7 mouse cellular contexts compared by ENCODE assay signal in genomic region chr6:54992141-54992540, GRCm38 (mm10). TPM values are rescaled to one million over a fixed set of nuclear protein-coding genes. Genes with fewer than 3 reads are reported as not detected.
A peak's percentile ranks its signal among the peaks of the same experiment; 100 is the strongest.
DNase-seq lines count a peak whose midpoint lies in the region; ATAC-seq and TF ChIP-seq lines count a peak whose summit lies in the region.

No protein-coding gene starts in this region.

- no peaks in the 10 kb centered on the region for H3K9me3 ChIP-seq in lung, embryonic 15.5 days
- no peaks in the 10 kb centered on the region for H3K9me3 ChIP-seq in forebrain, embryonic 10.5 days
- no peaks in the 10 kb centered on the region for H3K9me3 ChIP-seq in limb, embryonic 14.5 days (ENCODE audit: control insufficient read depth, low read length)

- 0 out of 2 replicates have a peak, but pooled peaks cover 3% of the 10 kb centered on the region for H3K4me1 ChIP-seq in lung, embryonic 15.5 days
- H3K4me1 ChIP-seq in forebrain, embryonic 10.5 days: peaks cover 19% of the 10 kb centered on the region
- H3K4me1 ChIP-seq in limb, embryonic 14.5 days (ENCODE audit: control insufficient read depth, insufficient read depth, low read length): no peaks in the 10 kb centered on the region

- DNase-seq in lung, postnatal 14 days: no peak
- no peak for DNase-seq in forebrain, embryonic 10.5 days (ENCODE audit: extremely low spot score, low spot score)
- no peak for DNase-seq in limb, embryonic 14.5 days (ENCODE audit: low spot score)
- peak; percentile 42 for DNase-seq in splenic B cell, adult 2 months (ENCODE audit: low read depth, low spot score)
- no peak for DNase-seq in natural killer cell, adult 2 months (ENCODE audit: low spot score in 2 of 2)
- DNase-seq in cerebellum, postnatal 14 days: no peak

- no peak for TF ChIP-seq POLR2A in limb, embryonic 14.5 days (IDR thresholded peaks at IDR 0.05; ENCODE audit: borderline replicate concordance, extremely low read depth, insufficient read depth, insufficient read length)

- H3K4me3 ChIP-seq in lung, embryonic 15.5 days: peak overlapping the region; percentile 49
- H3K4me3 ChIP-seq in forebrain, embryonic 10.5 days: peak overlapping the region; percentile 68
- peak overlapping the region; percentile 43 for H3K4me3 ChIP-seq in limb, embryonic 14.5 days (replicated peaks; ENCODE audit: low read length)

- peak overlapping the region; percentile 88 for H3K4me2 ChIP-seq in lung, embryonic 15.5 days
- peak overlapping the region; percentile 66 for H3K4me2 ChIP-seq in limb, embryonic 14.5 days (replicated peaks; ENCODE audit: low read depth, low read length, severe bottlenecking)

- no peaks in the 10 kb centered on the region for H3K27me3 ChIP-seq in lung, embryonic 15.5 days
- H3K27me3 ChIP-seq in forebrain, embryonic 10.5 days (ENCODE audit: poor library complexity, severe bottlenecking): peaks cover 19% of the 10 kb centered on the region
- no peaks in the 10 kb centered on the region for H3K27me3 ChIP-seq in limb, embryonic 14.5 days (ENCODE audit: control insufficient read depth, insufficient read depth, low read length)
- no peaks in the 10 kb centered on the region for H3K27me3 ChIP-seq in splenic B cell, adult 2 months (ENCODE audit: control insufficient read depth, insufficient read depth, low read length, poor library complexity, severe bottlenecking)

- no peak for ATAC-seq in lung, embryonic 15.5 days (ENCODE audit: borderline replicate concordance, extremely low read depth, low FRiP score, low TSS enrichment)
- ATAC-seq in limb, embryonic 14.5 days (ENCODE audit: low FRiP score, low read depth): no peak

- no peaks in the 10 kb centered on the region for H3K36me3 ChIP-seq in lung, embryonic 15.5 days
- H3K36me3 ChIP-seq in forebrain, embryonic 10.5 days (replicated peaks): no peaks in the 10 kb centered on the region
- H3K36me3 ChIP-seq in limb, embryonic 14.5 days (ENCODE audit: control insufficient read depth, insufficient read depth, low read length): no peaks in the 10 kb centered on the region
- H3K36me3 ChIP-seq in splenic B cell, adult 2 months (ENCODE audit: control insufficient read depth, insufficient read depth, low read length, poor library complexity, severe bottlenecking): no peaks in the 10 kb centered on the region; the same call in 1 of the 2 replicates

- H3K9ac ChIP-seq in lung, embryonic 15.5 days: peak overlapping the region; percentile 35; the same call in 1 of the 2 replicates
- H3K9ac ChIP-seq in limb, embryonic 14.5 days (ENCODE audit: low read depth, low read length, severe bottlenecking): peak overlapping the region; percentile 29; the same call in 1 of the 2 replicates

- no peak overlapping the region for H3K27ac ChIP-seq in lung, embryonic 15.5 days
- H3K27ac ChIP-seq in forebrain, embryonic 10.5 days: peak overlapping the region; percentile 81
- no peak overlapping the region for H3K27ac ChIP-seq in limb, embryonic 14.5 days (replicated peaks; ENCODE audit: low read depth, low read length)

- WGBS in lung, embryonic 15.5 days: 2% methylated on average over 7 of the region's 7 CpGs
- 9% methylated on average over 7 of the region's 7 CpGs for WGBS in forebrain, embryonic 10.5 days
- WGBS in limb, embryonic 14.5 days: 8% methylated on average over 7 of the region's 7 CpGs

RNA-seq across cellular contexts. Expression of gene Ggct, which starts 0.6 kb away (rescaled TPM):
- polyA plus RNA-seq in lung, embryonic 15.5 days (2015; fragmentation: Nextera tagmentation; extraction: Ambion mirVana): 7.0 and 7.4 TPM in 2 replicates
- polyA plus RNA-seq in forebrain, embryonic 10.5 days (2016; fragmentation: Nextera tagmentation; extraction: Ambion mirVana): 8.9 and 10.5 TPM in 2 replicates
- polyA plus RNA-seq in limb, embryonic 14.5 days (2012; rRNA removed): 2.0 and 4.0 TPM in 2 replicates
- 9.3 and 11.4 TPM in 2 replicates for polyA plus RNA-seq in limb, embryonic 14.5 days (2014; fragmentation: Nextera tagmentation; extraction: Ambion mirVana)

RNA-seq across cellular contexts. Expression of gene Nod1, which starts 19.7 kb away (rescaled TPM):
- 6.6 and 7.6 TPM in 2 replicates for polyA plus RNA-seq in lung, embryonic 15.5 days (2015; fragmentation: Nextera tagmentation; extraction: Ambion mirVana)
- 1.1 and 1.2 TPM in 2 replicates for polyA plus RNA-seq in forebrain, embryonic 10.5 days (2016; fragmentation: Nextera tagmentation; extraction: Ambion mirVana)
- 13.1 and 15.9 TPM in 2 replicates for polyA plus RNA-seq in limb, embryonic 14.5 days (2012; rRNA removed)
- polyA plus RNA-seq in limb, embryonic 14.5 days (2014; fragmentation: Nextera tagmentation; extraction: Ambion mirVana): 7.4 and 9.1 TPM in 2 replicates

RNA-seq across cellular contexts. Expression of gene Gars, which starts 45.7 kb away (rescaled TPM):
- polyA plus RNA-seq in lung, embryonic 15.5 days (2015; fragmentation: Nextera tagmentation; extraction: Ambion mirVana): 142 and 146 TPM in 2 replicates
- polyA plus RNA-seq in forebrain, embryonic 10.5 days (2016; fragmentation: Nextera tagmentation; extraction: Ambion mirVana): 231 and 234 TPM in 2 replicates
- 67.5 and 81.9 TPM in 2 replicates for polyA plus RNA-seq in limb, embryonic 14.5 days (2012; rRNA removed)
- 133 and 136 TPM in 2 replicates for polyA plus RNA-seq in limb, embryonic 14.5 days (2014; fragmentation: Nextera tagmentation; extraction: Ambion mirVana)
